Mouse (Mus musculus) G1E (cell line): ENCODE measurements around the gene Aida. TPM values are rescaled to one million over a fixed set of nuclear protein-coding genes. Genes with fewer than 3 reads are reported as not detected.
"Not testable (repeated sequence)": the region's sequence is repeated elsewhere in the genome, so short reads cannot be mapped to it uniquely, and the experiment has no call there.

Experiments used
- ATAC-seq: 2 replicates; pipeline ENCODE4 v1.8.0; 2016; ENCODE audit warnings: mild to moderate bottlenecking; ENCODE audit not compliant: insufficient number of reproducible peaks, poor library complexity, low FRiP score, severe bottlenecking; ENCODE audit errors: extremely low read depth
- DNase-seq: peaks from one replicate; pipeline ENCODE4 v3.0.0; 2012; ENCODE audit warnings: low spot score
- H3K27me3 ChIP-seq: 2 replicates; pipeline ENCODE4 v1.6.1; 2012; ENCODE audit warnings: mild to moderate bottlenecking, low read length, inconsistent platforms; ENCODE audit not compliant: insufficient read depth
- H3K36me3 ChIP-seq: replicated peaks from 2 replicates; pipeline ENCODE3; 2012; ENCODE audit warnings: mild to moderate bottlenecking, inconsistent platforms
- H3K4me1 ChIP-seq: 2 replicates; pipeline ENCODE4 v1.6.1; 2012; ENCODE audit warnings: low read depth, low read length, inconsistent platforms, mixed read lengths; ENCODE audit not compliant: insufficient read depth
- H3K4me3 ChIP-seq: 2 replicates; pipeline ENCODE4 v1.5.1; 2012; ENCODE audit warnings: low read depth, mild to moderate bottlenecking, inconsistent platforms, low read length, moderate library complexity, mixed read lengths
- H3K9me3 ChIP-seq: replicated peaks from 2 replicates; pipeline ENCODE4 v1.6.1; 2012; ENCODE audit warnings: inconsistent platforms
- CTCF ChIP-seq: IDR thresholded peaks from 2 replicates; pipeline ENCODE4 v1.5.1; 2012; ENCODE audit warnings: low read depth, low read length, inconsistent platforms, mixed read lengths
- GATA1 ChIP-seq: IDR thresholded peaks from 2 replicates; pipeline ENCODE4 v1.6.1; 2012; ENCODE audit warnings: borderline replicate concordance, low read length, inconsistent platforms, mixed read lengths
- GATA2 ChIP-seq: IDR thresholded peaks from 2 replicates; pipeline ENCODE4 v1.6.1; 2012; ENCODE audit warnings: low read depth, low read length, inconsistent platforms, borderline replicate concordance
- POLR2AphosphoS5 ChIP-seq: IDR thresholded peaks from 2 replicates; pipeline ENCODE4 v1.6.1; 2012; ENCODE audit warnings: low read depth, low read length, inconsistent platforms; ENCODE audit not compliant: insufficient replicate concordance
- TAL1 ChIP-seq: conservative IDR thresholded peaks from 2 replicates; pipeline ENCODE4 v1.6.1; 2012; ENCODE audit warnings: low read depth, low read length, inconsistent platforms, mixed read lengths
- polyA plus RNA-seq: library from polyadenylated mRNA; stranded (reverse); fragments of >175 nt; gene quantifications from 2 replicates; pipeline ENCODE4 v1.2.3, GENCODE M21; 2012
- total RNA-seq, 2 experiments: library from RNA; stranded (forward) in 1 of 2; stranded (reverse) in 1 of 2; fragments of 200-1000 nt in 1 of 2; fragments of >200 nt in 1 of 2; fragmentation: Nextera tagmentation in 1 of 2; gene quantifications; 2 replicates each; pipeline ENCODE4 v1.2.3; 2014 to 2017

The Aida gene
- total and polyA plus RNA-seq, 3 experiments: 14.3 to 53.4 (median 48.2) TPM

GRCm38 (mm10) chr1:183312076-183312475 is 15.7 kb downstream of the Aida start:
- Histone ChIP-seq H3K9me3 (no peaks in the 10 kb centered on the region), H3K27me3 (no peaks in the 10 kb centered on the region), H3K4me1 (no peaks in the 10 kb centered on the region), H3K36me3 (peaks cover 67% of the 10 kb centered on the region), H3K4me3 (no peak overlapping the region)
- DNase-seq (no peak), ATAC-seq (no peak)
- TF ChIP-seq GATA2 (no peak), GATA1 (no peak), POLR2AphosphoS5 (no peak), CTCF (no peak), TAL1 (no peak)

- H3K4me1 ChIP-seq: no peaks in the 10 kb centered on the region
- no peaks in the 10 kb centered on the region for H3K9me3 ChIP-seq
- no peak overlapping the region for H3K4me3 ChIP-seq
- no peaks in the 10 kb centered on the region for H3K27me3 ChIP-seq
- no peak for DNase-seq
- peak; percentile 37; the same call in 1 of the 2 replicates for ATAC-seq
- peaks cover 72% of the 10 kb centered on the region for H3K36me3 ChIP-seq
- TF ChIP-seq GATA1 (no peak), POLR2AphosphoS5 (no peak), CTCF (0 out of 2 replicates have a peak, but pooled peaks have one; percentile 6)
Observed at GRCm38 (mm10) chr1:183315783-183316182, 19.4 kb downstream of the Aida start.

GRCm38 (mm10) chr1:183320708-183321107 is 24.3 kb downstream of the Aida start:
- ATAC-seq (peak; percentile 24; the same call in 1 of the 2 replicates), DNase-seq (no peak)
- Histone ChIP-seq H3K4me1 (no peaks in the 10 kb centered on the region), H3K4me3 (no peak overlapping the region), H3K36me3 (peaks cover 69% of the 10 kb centered on the region), H3K27me3 (no peaks in the 10 kb centered on the region), H3K9me3 (no peaks in the 10 kb centered on the region; the same call in 1 of the 2 replicates)
- TF ChIP-seq GATA2 (no peak), CTCF (no peak), GATA1 (no peak), TAL1 (no peak), POLR2AphosphoS5 (no peak)

- ATAC-seq, H3K27me3 ChIP-seq, DNase-seq, H3K9me3 ChIP-seq, H3K4me3 ChIP-seq, H3K4me1 ChIP-seq: not testable (repeated sequence)
- peaks cover 69% of the 10 kb centered on the region for H3K36me3 ChIP-seq
Observed at GRCm38 (mm10) chr1:183322496-183322895, 26.1 kb downstream of the Aida start.

- TF ChIP-seq TAL1: no peak
- no peak for TF ChIP-seq CTCF
- TF ChIP-seq POLR2AphosphoS5: no peak
- no peak for TF ChIP-seq GATA1
- TF ChIP-seq GATA2: no peak
- ATAC-seq (no peak), DNase-seq (no peak)
- no peak overlapping the region for H3K4me3 ChIP-seq
- peaks cover 74% of the 10 kb centered on the region for H3K36me3 ChIP-seq
- no peaks in the 10 kb centered on the region for H3K4me1 ChIP-seq
- H3K9me3 ChIP-seq: no peaks in the 10 kb centered on the region; the same call in 1 of the 2 replicates
- H3K27me3 ChIP-seq: no peaks in the 10 kb centered on the region
Observed at GRCm38 (mm10) chr1:183323923-183324322, 27.5 kb downstream of the Aida start.

- Histone ChIP-seq H3K9me3 (no peaks in the 10 kb centered on the region; the same call in 1 of the 2 replicates), H3K36me3 (peaks cover 74% of the 10 kb centered on the region), H3K4me1 (no peaks in the 10 kb centered on the region), H3K27me3 (no peaks in the 10 kb centered on the region), H3K4me3 (no peak overlapping the region)
- TF ChIP-seq GATA2 (no peak), GATA1 (no peak), CTCF (no peak), POLR2AphosphoS5 (no peak), TAL1 (no peak)
- no peak for ATAC-seq
- DNase-seq: no peak
Observed at GRCm38 (mm10) chr1:183324433-183324832, 28.0 kb downstream of the Aida start.

- no peak for TF ChIP-seq CTCF
- TF ChIP-seq GATA1: no peak
- TF ChIP-seq GATA2: no peak
- no peak for TF ChIP-seq POLR2AphosphoS5
- no peak for TF ChIP-seq TAL1
- Histone ChIP-seq H3K4me1 (no peaks in the 10 kb centered on the region), H3K36me3 (peaks cover 76% of the 10 kb centered on the region), H3K9me3 (no peaks in the 10 kb centered on the region; the same call in none of the 2 replicates), H3K4me3 (no peak overlapping the region), H3K27me3 (no peaks in the 10 kb centered on the region)
- ATAC-seq: no peak
- no peak for DNase-seq
Observed at GRCm38 (mm10) chr1:183327171-183327570, 30.8 kb downstream of the Aida start.
